Mouse (Mus musculus): ENCODE measurements around the gene Mlec. TPM values are rescaled to one million over a fixed set of nuclear protein-coding genes. Genes with fewer than 3 reads are reported as not detected.
"Not testable (repeated sequence)": the region's sequence is repeated elsewhere in the genome, so short reads cannot be mapped to it uniquely, and the experiment has no call there.

Mlec gene
- polyA plus RNA-seq, 1 experiment from 2014 or later = 57.7 TPM

DNA sequence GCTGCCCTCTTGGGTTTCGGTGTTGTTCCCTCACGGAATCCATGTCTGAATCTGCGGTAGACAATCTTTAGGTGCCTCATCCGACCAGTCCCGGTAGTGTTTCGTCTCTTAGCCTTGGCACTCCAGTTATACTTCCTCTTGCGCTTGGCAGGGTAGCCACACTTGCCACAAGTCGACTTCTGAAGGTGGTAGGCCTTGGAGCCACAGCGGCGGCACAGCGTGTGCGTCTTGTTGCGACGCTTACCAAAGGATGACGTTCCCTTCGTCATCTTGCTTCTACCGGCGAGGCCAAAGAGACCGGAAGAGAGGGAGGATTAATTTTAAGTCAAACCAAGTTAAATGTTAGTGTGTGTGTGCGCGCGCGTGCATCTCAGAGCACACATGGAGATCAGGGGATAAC, 54.7 kb downstream of the Mlec start:
- H3K36me3 ChIP-seq = peaks cover 36% of the 10 kb centered on the region
- H3K4me1 ChIP-seq; H3K27me3 ChIP-seq (replicated peaks); H3K4me2 ChIP-seq (replicated peaks); ATAC-seq (ENCODE audit: low FRiP score, low read depth); H3K4me3 ChIP-seq; H3K27ac ChIP-seq; H3K9me3 ChIP-seq; H3K9ac ChIP-seq: not testable (repeated sequence)
- WGBS = 96% methylated on average over 23 of the region's 23 CpGs

DNA sequence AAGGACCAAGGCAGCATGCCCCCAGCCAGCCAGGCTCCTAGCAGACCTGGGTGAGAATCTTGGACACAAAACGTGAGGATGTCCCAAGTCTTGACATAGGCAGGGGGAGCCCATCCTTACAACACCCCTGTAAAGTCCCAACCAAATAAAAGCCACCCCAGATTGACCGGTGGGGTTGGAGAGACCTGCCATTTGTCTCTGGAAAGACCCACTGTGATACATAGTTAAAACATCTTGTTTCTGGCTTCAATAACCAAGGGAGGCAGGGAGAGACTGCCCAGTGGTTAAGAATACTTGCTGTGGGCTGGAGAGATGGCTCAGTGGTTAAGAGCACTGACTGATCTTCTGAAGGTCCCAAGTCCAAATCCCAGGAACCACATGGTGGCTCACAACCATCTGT, 55.7 kb downstream of the Mlec start:
- Histone ChIP-seq H3K4me2 (replicated peaks) (no peak overlapping the region), H3K27me3 (replicated peaks) (no peaks in the 10 kb centered on the region), H3K9me3 (no peaks in the 10 kb centered on the region), H3K9ac (no peak overlapping the region), H3K4me1 (no peaks in the 10 kb centered on the region), H3K4me3 (no peak overlapping the region), H3K27ac (no peak overlapping the region), H3K36me3 (peaks cover 40% of the 10 kb centered on the region)
- no peak for ATAC-seq (ENCODE audit: low FRiP score, low read depth)
- 88% methylated on average over 2 of the region's 2 CpGs for whole genome bisulfite sequencing

DNA sequence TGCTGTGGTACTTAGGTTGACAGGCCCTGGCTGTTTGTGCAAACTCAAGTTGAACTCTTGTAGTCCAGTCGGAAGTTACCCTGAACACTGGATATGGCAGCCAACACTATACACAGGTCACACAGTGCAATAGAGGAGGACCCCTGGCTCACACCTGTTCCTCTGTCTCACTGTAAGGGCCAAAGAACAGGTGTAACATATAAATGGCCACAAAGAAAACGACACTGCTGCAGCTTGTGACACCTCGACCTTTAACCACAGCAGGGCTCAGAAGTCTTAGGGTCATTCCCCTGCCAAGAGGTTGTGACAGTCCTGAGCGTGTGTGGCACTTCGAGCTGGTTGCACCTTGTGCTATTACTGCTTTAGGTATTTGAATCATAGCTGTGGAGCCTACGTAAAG, 57.5 kb downstream of the Mlec start:
- Histone ChIP-seq H3K4me2 (replicated peaks) (no peak overlapping the region), H3K27me3 (replicated peaks) (no peaks in the 10 kb centered on the region), H3K27ac (no peak overlapping the region), H3K4me3 (no peak overlapping the region), H3K4me1 (no peaks in the 10 kb centered on the region), H3K36me3 (peaks cover 56% of the 10 kb centered on the region), H3K9ac (no peak overlapping the region), H3K9me3 (no peaks in the 10 kb centered on the region)
- 86% methylated on average over 6 of the region's 6 CpGs for WGBS
- ATAC-seq (ENCODE audit: low FRiP score, low read depth) = no peak

GRCm38 (mm10) chr5:115099991-115100390, 58.0 kb downstream of the Mlec start:
- Histone ChIP-seq H3K36me3 (peaks cover 61% of the 10 kb centered on the region), H3K4me3 (no peak overlapping the region), H3K27me3 (replicated peaks) (no peaks in the 10 kb centered on the region), H3K4me2 (replicated peaks) (no peak overlapping the region), H3K9ac (no peak overlapping the region), H3K4me1 (no peaks in the 10 kb centered on the region), H3K9me3 (no peaks in the 10 kb centered on the region), H3K27ac (no peak overlapping the region)
- ATAC-seq (ENCODE audit: low FRiP score, low read depth) = no peak
- WGBS = 87% methylated on average over 9 of the region's 9 CpGs

DNA sequence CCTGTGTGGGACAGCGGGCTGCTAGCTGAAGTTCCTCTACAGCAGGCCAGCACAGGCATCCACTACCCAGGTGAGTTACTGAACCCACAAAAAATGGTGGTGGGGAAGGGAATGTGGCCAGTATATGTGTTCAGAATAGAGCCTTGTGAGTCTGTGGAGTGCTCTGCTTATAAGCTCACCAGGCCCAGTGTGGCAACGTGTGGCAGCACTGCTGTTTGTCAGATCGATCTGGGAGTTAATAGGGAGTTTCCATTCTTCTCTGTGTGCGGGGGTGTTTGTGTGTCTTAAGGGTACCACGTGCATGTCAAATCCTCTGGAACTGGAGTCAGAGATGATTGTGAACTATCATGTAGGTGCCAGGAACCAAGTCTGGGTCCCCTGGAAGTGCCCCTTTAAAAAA, 58.4 kb downstream of the Mlec start:
- ATAC-seq (ENCODE audit: low FRiP score, low read depth) = no peak
- peaks cover 64% of the 10 kb centered on the region for H3K36me3 ChIP-seq

DNA sequence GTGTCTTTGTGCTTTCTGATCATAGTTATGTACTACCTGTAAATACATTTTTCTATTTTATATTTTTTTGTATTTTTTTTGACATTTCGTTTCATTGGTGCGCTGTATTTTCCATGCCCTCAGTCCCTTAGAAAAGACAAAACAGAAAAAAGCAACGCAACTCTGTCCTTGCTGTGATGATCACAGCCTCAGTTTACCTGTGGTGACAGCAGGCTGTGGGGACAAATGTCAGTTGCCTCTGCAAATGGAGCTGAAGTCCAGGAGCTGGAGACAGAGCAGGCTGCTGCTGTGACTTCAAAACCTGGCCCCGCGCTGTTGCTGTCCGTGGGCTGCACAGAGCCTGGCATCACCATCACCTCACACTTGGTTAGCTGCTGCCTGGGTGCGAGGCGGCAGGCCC, 59.8 kb downstream of the Mlec start, which contains the start of gene Gm10401:
TSS of gene Gm10401 (minus strand) at position 101 of the 400 bp plus-strand sequence.
- Histone ChIP-seq H3K27ac (no peak within 1 kb of the TSS), H3K27me3 (replicated peaks) (no peaks in the 10 kb centered on the region), H3K4me3 (no peak within 1 kb of the TSS), H3K4me1 (no peaks in the 10 kb centered on the region), H3K9ac (no peak within 1 kb of the TSS), H3K4me2 (replicated peaks) (no peak within 1 kb of the TSS), H3K36me3 (peaks cover 59% of the 10 kb centered on the region), H3K9me3 (no peaks in the 10 kb centered on the region)
- 96% methylated on average over 8 of the region's 8 CpGs for WGBS
- ATAC-seq (ENCODE audit: low FRiP score, low read depth) = no peak

More for the DNA sequence above, 58.4 kb downstream of the Mlec start:
- Histone ChIP-seq H3K27ac (no peak overlapping the region), H3K9me3 (no peaks in the 10 kb centered on the region), H3K9ac (no peak overlapping the region), H3K4me1 (no peaks in the 10 kb centered on the region), H3K4me2 (replicated peaks) (no peak overlapping the region), H3K27me3 (replicated peaks) (no peaks in the 10 kb centered on the region), H3K4me3 (no peak overlapping the region)
- 87% methylated on average over 5 of the region's 5 CpGs for WGBS

Other genes starting within 250 kb of the Mlec start
- 0.38 and 0.61 TPM in 2 replicates for gene Oasl1, start 234.9 kb downstream of the Mlec start, polyA plus RNA-seq (2016; fragmentation: Nextera tagmentation; extraction: Ambion mirVana)
- 66.7 and 70.0 TPM in 2 replicates for gene 2210016L21Rik, start 216.0 kb downstream of the Mlec start, polyA plus RNA-seq (2016; fragmentation: Nextera tagmentation; extraction: Ambion mirVana)
- 0.05 TPM in 1 of 2 replicates, not detected in the other for gene Hnf1a, start 187.1 kb downstream of the Mlec start, polyA plus RNA-seq (2016; fragmentation: Nextera tagmentation; extraction: Ambion mirVana)
- 43.5 and 46.7 TPM in 2 replicates for gene Sppl3, start 147.0 kb downstream of the Mlec start, polyA plus RNA-seq (2016; fragmentation: Nextera tagmentation; extraction: Ambion mirVana)
- 27.1 and 32.7 TPM in 2 replicates for gene Gm10401, start 59.9 kb downstream of the Mlec start, polyA plus RNA-seq (2016; fragmentation: Nextera tagmentation; extraction: Ambion mirVana)
- 45.1 and 47.9 TPM in 2 replicates for gene Acads, start 38.8 kb downstream of the Mlec start, polyA plus RNA-seq (2016; fragmentation: Nextera tagmentation; extraction: Ambion mirVana)
- gene Unc119b, start 23.2 kb downstream of the Mlec start, polyA plus RNA-seq (2016; fragmentation: Nextera tagmentation; extraction: Ambion mirVana) = 60.4 and 61.2 TPM in 2 replicates
- gene Cabp1, start 36.2 kb upstream of the Mlec start, polyA plus RNA-seq (2016; fragmentation: Nextera tagmentation; extraction: Ambion mirVana) = 24.0 and 24.6 TPM in 2 replicates
- 110 and 113 TPM in 2 replicates for gene Pop5, start 77.7 kb upstream of the Mlec start, polyA plus RNA-seq (2016; fragmentation: Nextera tagmentation; extraction: Ambion mirVana)
- gene Rnf10, start 114.7 kb upstream of the Mlec start, polyA plus RNA-seq (2016; fragmentation: Nextera tagmentation; extraction: Ambion mirVana) = 230 TPM in 2 replicates
- 54.1 and 55.6 TPM in 2 replicates for gene Coq5, start 121.5 kb upstream of the Mlec start, polyA plus RNA-seq (2016; fragmentation: Nextera tagmentation; extraction: Ambion mirVana)
- gene Dynll1, start 142.8 kb upstream of the Mlec start, polyA plus RNA-seq (2016; fragmentation: Nextera tagmentation; extraction: Ambion mirVana) = 1,356 and 1,433 TPM in 2 replicates
- gene Srsf9, start 169.0 kb upstream of the Mlec start, polyA plus RNA-seq (2016; fragmentation: Nextera tagmentation; extraction: Ambion mirVana) = 314 and 343 TPM in 2 replicates
- 31.2 and 35.3 TPM in 2 replicates for gene Gatc, start 183.0 kb upstream of the Mlec start, polyA plus RNA-seq (2016; fragmentation: Nextera tagmentation; extraction: Ambion mirVana)
- gene Triap1, start 183.0 kb upstream of the Mlec start, polyA plus RNA-seq (2016; fragmentation: Nextera tagmentation; extraction: Ambion mirVana) = 52.2 and 54.8 TPM in 2 replicates
- 884 and 947 TPM in 2 replicates for gene Cox6a1, start 190.8 kb upstream of the Mlec start, polyA plus RNA-seq (2016; fragmentation: Nextera tagmentation; extraction: Ambion mirVana)